Mouse (Mus musculus) kidney, embryonic 16.5 days (tissue): ENCODE data around the gene Mrpl57. TPM values are rescaled to one million over a fixed set of nuclear protein-coding genes. Genes with fewer than 3 reads are reported as not detected.

Experiments
- microRNA-seq: library from miRNA; unstranded; fragments of <30 nt; microRNA quantifications from one replicate; pipeline ENCODE4, GENCODE M21; 2016
- polyA plus RNA-seq: library from polyadenylated mRNA; unstranded; fragments of >200 nt; fragmentation: Nextera tagmentation; extraction: Ambion mirVana; gene quantifications from 2 replicates; pipeline ENCODE4 v1.2.1, GENCODE M21; 2015

Gene Mrpl57
- polyA plus RNA-seq, 1 experiment from 2014 or later, result 161 TPM

Small RNA genes lying within 50 kb of the gene (microRNA-seq; reads per million reads assigned to microRNA genes)
- not detected for gene Mir3077

Other genes starting within 250 kb of the Mrpl57 start
- 19.8 and 24.3 TPM in 2 replicates for gene Xpo4, start 160.8 kb upstream of the Mrpl57 start, polyA plus RNA-seq
- not detected in 2 replicates for gene Gm49361, start 80.1 kb upstream of the Mrpl57 start, polyA plus RNA-seq
- 25.9 and 27.7 TPM in 2 replicates for gene Lats2, start 67.8 kb upstream of the Mrpl57 start, polyA plus RNA-seq
- gene Sap18, start 28.1 kb upstream of the Mrpl57 start, polyA plus RNA-seq, result 23.0 and 25.4 TPM in 2 replicates
- 40.5 and 42.1 TPM in 2 replicates for gene Ska3, start within 50 bp of the Mrpl57 start, polyA plus RNA-seq
- gene Zdhhc20, start 64.0 kb downstream of the Mrpl57 start, polyA plus RNA-seq, result 64.9 and 67.9 TPM in 2 replicates
- gene Micu2, start 173.0 kb downstream of the Mrpl57 start, polyA plus RNA-seq, result 86.2 and 92.1 TPM in 2 replicates
- gene Fgf9, start 244.3 kb downstream of the Mrpl57 start, polyA plus RNA-seq, result 7.8 and 9.0 TPM in 2 replicates